Mouse (Mus musculus) kidney, embryonic 15.5 days (tissue): Measurements from ENCODE around the gene Nmrk2. TPM values are rescaled to one million over a fixed set of nuclear protein-coding genes. Genes with fewer than 3 reads are reported as not detected.

Source experiments
- ATAC-seq: fragments of 200-750 bp; cut with Nextera tagmentation; replicated peaks from 2 replicates; pipeline ENCODE4 v1.8.0; 2017; ENCODE audit warnings: moderate TSS enrichment; ENCODE audit not compliant: low FRiP score
- H3K27ac ChIP-seq: fragments of 300-500 bp; sonication (generic); 2 replicates; pipeline ENCODE4 v1.5.1; 2015; ENCODE audit warnings: mild to moderate bottlenecking, inconsistent platforms
- H3K27me3 ChIP-seq: fragments of 300-500 bp; sonication (generic); 2 replicates; pipeline ENCODE4 v1.6.1; 2015; ENCODE audit warnings: inconsistent platforms
- H3K36me3 ChIP-seq: fragments of 300-500 bp; sonication (generic); 2 replicates; pipeline ENCODE4 v1.6.1; 2015; ENCODE audit warnings: inconsistent platforms
- H3K4me1 ChIP-seq: fragments of 300-500 bp; sonication (generic); 2 replicates; pipeline ENCODE4 v1.6.1; 2015; ENCODE audit warnings: inconsistent platforms
- H3K4me2 ChIP-seq: fragments of 300-500 bp; sonication (generic); 2 replicates; pipeline ENCODE4 v1.6.1; 2015; ENCODE audit warnings: moderate library complexity, mild to moderate bottlenecking, inconsistent platforms
- H3K4me3 ChIP-seq: fragments of 300-500 bp; sonication (generic); replicated peaks from 2 replicates; pipeline ENCODE4 v1.5.1; 2015; ENCODE audit warnings: mild to moderate bottlenecking, inconsistent platforms
- H3K9ac ChIP-seq: fragments of 300-500 bp; sonication (generic); 2 replicates; pipeline ENCODE4 v1.6.1; 2015; ENCODE audit warnings: mild to moderate bottlenecking, inconsistent platforms
- H3K9me3 ChIP-seq: fragments of 300-500 bp; sonication (generic); replicated peaks from 2 replicates; pipeline ENCODE4 v1.6.1; 2016; ENCODE audit warnings: inconsistent platforms
- WGBS: fragments of 180-500 bp; shearing (Covaris S2); methylation state at CpG from one replicate; pipeline ENCODE4 v1.1.7; 2015; ENCODE audit warnings: mixed read lengths; 5-methylcytosine and 5-hydroxymethylcytosine counted together
- polyA plus RNA-seq: library from polyadenylated mRNA; unstranded; fragments of >200 nt; fragmentation: Nextera tagmentation; extraction: Ambion mirVana; gene quantifications from 2 replicates; pipeline ENCODE4 v1.2.1, GENCODE M21; 2015

Gene Nmrk2
- polyA plus RNA-seq, 1 experiment from 2014 or later, result not detected

DNA sequence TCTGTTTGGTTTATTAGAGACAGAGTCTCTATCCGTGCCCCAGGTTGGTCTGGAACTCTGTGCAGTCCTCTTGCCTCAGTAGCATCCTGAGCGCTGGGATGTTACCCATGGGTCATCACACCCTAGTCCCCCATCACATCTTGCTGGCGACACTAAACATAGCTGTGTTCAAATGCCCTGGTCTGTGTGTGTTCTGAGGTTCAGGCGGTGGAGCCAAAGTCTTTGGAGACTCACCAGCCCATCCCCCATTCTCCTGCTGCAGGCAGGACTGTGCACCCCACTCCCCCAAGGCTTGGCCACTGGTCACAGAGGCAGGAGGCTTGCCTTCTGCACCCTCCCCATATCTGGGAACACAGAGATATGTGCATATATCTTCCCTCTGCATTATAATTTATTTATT, 2.3 kb upstream of the Nmrk2 start:
- WGBS, result 76% methylated on average over 4 of the region's 4 CpGs

DNA sequence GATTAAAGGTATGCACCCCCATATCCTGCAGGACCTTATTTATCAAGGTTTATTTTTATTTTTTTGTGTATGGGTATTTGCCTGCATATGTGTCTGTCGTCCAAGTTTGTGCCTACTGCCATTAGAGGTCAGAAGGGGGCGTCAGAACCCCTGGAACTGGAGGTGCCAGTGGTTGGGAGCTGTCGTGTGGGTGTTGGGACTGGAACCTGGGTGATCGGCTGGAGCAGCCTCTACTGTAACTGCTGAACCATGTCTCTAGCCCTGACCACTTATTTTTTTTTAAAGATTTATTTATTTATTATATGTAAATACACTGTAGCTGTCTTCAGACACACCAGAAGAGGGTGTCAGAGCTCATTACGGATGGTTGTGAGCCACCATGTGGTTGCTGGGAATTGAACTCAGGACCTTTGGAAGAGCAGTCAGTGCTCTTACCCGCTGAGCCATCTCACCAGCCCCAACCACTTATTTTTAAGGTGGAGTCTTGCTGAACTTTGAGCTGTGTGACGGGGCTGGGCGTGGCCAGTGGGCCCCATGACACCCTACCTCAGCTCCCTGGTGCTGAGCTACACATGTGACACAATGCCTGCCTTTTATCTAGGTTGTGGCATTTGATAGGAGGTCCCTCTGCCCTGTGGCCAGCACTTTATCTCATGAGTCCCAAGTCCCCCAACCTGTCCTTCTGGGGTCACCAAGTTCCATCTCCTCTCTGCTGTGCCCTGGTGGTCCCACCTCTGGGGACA, 1.3 kb upstream of the Nmrk2 start:
- Histone ChIP-seq H3K27me3 (peaks cover 35% of the 10 kb centered on the region), H3K27ac (no peak overlapping the region), H3K4me1 (no peaks in the 10 kb centered on the region), H3K4me3 (no peak overlapping the region), H3K9me3 (no peaks in the 10 kb centered on the region), H3K36me3 (no peaks in the 10 kb centered on the region), H3K9ac (no peak overlapping the region), H3K4me2 (no peak overlapping the region)
- WGBS, result 64% methylated on average over 8 of the region's 8 CpGs
- 0 out of 2 replicates have a peak, but pooled peaks have one; percentile 42 for ATAC-seq

More for the DNA sequence above, 2.3 kb upstream of the Nmrk2 start:
- H3K36me3 ChIP-seq, result no peaks in the 10 kb centered on the region
- no peaks in the 10 kb centered on the region for H3K9me3 ChIP-seq
- no peak overlapping the region for H3K4me3 ChIP-seq
- no peak overlapping the region for H3K27ac ChIP-seq
- H3K27me3 ChIP-seq, result peaks cover 27% of the 10 kb centered on the region
- H3K4me1 ChIP-seq, result no peaks in the 10 kb centered on the region
- H3K9ac ChIP-seq, result no peak overlapping the region
- no peak; the same call in 1 of the 2 replicates for ATAC-seq
- no peak overlapping the region for H3K4me2 ChIP-seq

DNA sequence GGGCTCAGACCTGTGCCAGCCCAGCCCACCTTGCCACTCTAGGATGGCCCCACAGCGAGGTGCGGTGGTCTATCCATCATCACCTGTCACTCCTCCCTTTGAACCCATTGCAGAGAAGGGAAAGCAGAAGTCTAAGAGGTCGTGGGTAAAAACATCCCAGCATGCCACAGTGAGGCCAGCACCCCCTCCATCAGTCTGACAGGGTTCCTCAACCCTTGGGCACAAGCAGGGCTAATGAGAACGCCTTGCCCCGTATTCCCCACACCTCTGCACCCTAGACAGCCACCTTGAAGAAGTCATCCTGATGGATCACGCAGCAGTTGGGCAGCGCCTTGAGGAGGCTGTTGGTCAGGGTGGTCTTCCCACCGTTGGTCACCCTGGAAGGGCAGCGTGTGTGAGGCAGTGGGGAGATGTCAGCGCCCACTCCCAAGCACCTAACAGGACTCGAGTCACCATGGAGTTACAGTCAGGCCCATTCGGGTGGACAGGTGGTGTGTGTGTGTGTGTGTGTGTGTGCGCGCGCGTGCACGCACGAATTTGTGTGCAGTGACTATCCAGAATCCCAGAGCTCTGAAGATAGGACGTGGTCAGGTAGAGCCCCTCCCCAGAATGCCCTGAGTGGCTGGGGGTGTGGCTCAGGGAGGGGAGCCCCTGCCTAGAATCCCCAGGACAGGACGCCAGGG, 1.1 kb downstream of the Nmrk2 start:
- Histone ChIP-seq H3K27me3 (peaks cover 55% of the 10 kb centered on the region), H3K4me1 (no peaks in the 10 kb centered on the region), H3K4me2 (no peak overlapping the region), H3K4me3 (no peak overlapping the region), H3K9me3 (no peaks in the 10 kb centered on the region), H3K36me3 (no peaks in the 10 kb centered on the region), H3K9ac (no peak overlapping the region), H3K27ac (no peak overlapping the region)
- 74% methylated on average over 20 of the region's 20 CpGs for WGBS
- no peak for ATAC-seq

GRCm38 (mm10) chr10:81200141-81200540, 1.7 kb downstream of the Nmrk2 start:
- no peak overlapping the region for H3K4me2 ChIP-seq
- H3K36me3 ChIP-seq, result no peaks in the 10 kb centered on the region
- WGBS, result 88% methylated on average over 13 of the region's 13 CpGs
- no peaks in the 10 kb centered on the region for H3K9me3 ChIP-seq
- peaks cover 58% of the 10 kb centered on the region for H3K27me3 ChIP-seq
- H3K27ac ChIP-seq, result no peak overlapping the region
- ATAC-seq, result no peak
- H3K4me1 ChIP-seq, result no peaks in the 10 kb centered on the region
- H3K9ac ChIP-seq, result no peak overlapping the region
- H3K4me3 ChIP-seq, result no peak overlapping the region

DNA sequence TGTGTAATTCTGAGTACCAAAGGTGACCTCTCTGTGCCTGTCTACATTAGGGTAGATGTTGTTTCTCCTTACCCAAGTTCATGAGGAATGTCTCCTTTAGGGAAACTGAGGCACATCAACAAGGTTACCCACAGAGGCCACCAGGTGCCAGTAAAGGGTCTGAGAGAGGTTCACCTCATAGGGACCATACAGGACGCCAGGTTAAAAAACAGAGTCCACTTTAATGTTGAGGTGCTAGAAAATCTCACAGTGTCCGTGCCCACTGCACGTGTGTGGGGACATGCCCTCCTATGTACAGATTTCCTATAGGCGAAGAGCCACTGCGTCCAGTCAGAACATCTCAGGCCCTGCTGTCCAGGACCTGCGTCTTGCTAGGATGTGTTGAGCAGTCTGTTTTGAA, 2.9 kb downstream of the Nmrk2 start:
- ATAC-seq, result no peak
- 83% methylated on average over 6 of the region's 6 CpGs for WGBS
- Histone ChIP-seq H3K4me3 (no peak overlapping the region), H3K27ac (no peak overlapping the region), H3K36me3 (no peaks in the 10 kb centered on the region), H3K9me3 (no peaks in the 10 kb centered on the region), H3K4me2 (no peak overlapping the region), H3K9ac (no peak overlapping the region), H3K27me3 (peaks cover 68% of the 10 kb centered on the region), H3K4me1 (peaks cover 8% of the 10 kb centered on the region)

- no peak overlapping the region for H3K4me2 ChIP-seq
- WGBS, result 1% methylated on average over 9 of the region's 9 CpGs
- no peak for ATAC-seq
- no peak overlapping the region for H3K27ac ChIP-seq
- peaks cover 72% of the 10 kb centered on the region for H3K27me3 ChIP-seq
- H3K36me3 ChIP-seq, result no peaks in the 10 kb centered on the region
- H3K9ac ChIP-seq, result no peak overlapping the region
- H3K4me3 ChIP-seq, result no peak overlapping the region
- H3K9me3 ChIP-seq, result no peaks in the 10 kb centered on the region
- peaks cover 12% of the 10 kb centered on the region for H3K4me1 ChIP-seq
These were observed 3.6 kb downstream of the Nmrk2 start for GRCm38 (mm10) chr10:81198230-81198629.

GRCm38 (mm10) chr10:81197305-81197704, 4.5 kb downstream of the Nmrk2 start:
- Histone ChIP-seq H3K4me1 (peaks cover 20% of the 10 kb centered on the region), H3K27ac (no peak overlapping the region), H3K9me3 (no peaks in the 10 kb centered on the region), H3K9ac (no peak overlapping the region), H3K36me3 (no peaks in the 10 kb centered on the region), H3K4me2 (no peak overlapping the region), H3K4me3 (no peak overlapping the region), H3K27me3 (peaks cover 74% of the 10 kb centered on the region)
- ATAC-seq, result no peak
- 48% methylated on average over 6 of the region's 6 CpGs for WGBS

GRCm38 (mm10) chr10:81196470-81197065, 5.3 kb downstream of the Nmrk2 start:
- Histone ChIP-seq H3K4me3 (no peak overlapping the region), H3K36me3 (no peaks in the 10 kb centered on the region), H3K27me3 (peaks cover 74% of the 10 kb centered on the region), H3K9me3 (no peaks in the 10 kb centered on the region), H3K27ac (no peak overlapping the region), H3K4me2 (no peak overlapping the region), H3K9ac (no peak overlapping the region), H3K4me1 (peaks cover 28% of the 10 kb centered on the region)
- WGBS, result 63% methylated on average over 11 of the region's 11 CpGs
- ATAC-seq, result no peak

GRCm38 (mm10) chr10:81195300-81195699, 6.6 kb downstream of the Nmrk2 start:
- no peak for ATAC-seq
- no peak overlapping the region for H3K4me2 ChIP-seq
- WGBS, result 70% methylated on average over 4 of the region's 4 CpGs
- peaks cover 9% of the 10 kb centered on the region for H3K36me3 ChIP-seq
- no peak overlapping the region for H3K4me3 ChIP-seq
- H3K27ac ChIP-seq, result no peak overlapping the region
- H3K9me3 ChIP-seq, result no peaks in the 10 kb centered on the region
- H3K27me3 ChIP-seq, result peaks cover 67% of the 10 kb centered on the region
- H3K4me1 ChIP-seq, result peaks cover 36% of the 10 kb centered on the region
- no peak overlapping the region for H3K9ac ChIP-seq

GRCm38 (mm10) chr10:81193991-81194774, 7.7 kb downstream of the Nmrk2 start:
- peaks cover 17% of the 10 kb centered on the region for H3K36me3 ChIP-seq
- peaks cover 56% of the 10 kb centered on the region for H3K27me3 ChIP-seq
- H3K9ac ChIP-seq, result no peak overlapping the region
- peak overlapping the region; percentile 30 for H3K4me2 ChIP-seq
- WGBS, result 9% methylated on average over 37 of the region's 37 CpGs
- H3K4me1 ChIP-seq, result peaks cover 36% of the 10 kb centered on the region
- no peaks in the 10 kb centered on the region for H3K9me3 ChIP-seq
- no peak overlapping the region for H3K4me3 ChIP-seq
- ATAC-seq, result no peak
- H3K27ac ChIP-seq, result no peak overlapping the region

DNA sequence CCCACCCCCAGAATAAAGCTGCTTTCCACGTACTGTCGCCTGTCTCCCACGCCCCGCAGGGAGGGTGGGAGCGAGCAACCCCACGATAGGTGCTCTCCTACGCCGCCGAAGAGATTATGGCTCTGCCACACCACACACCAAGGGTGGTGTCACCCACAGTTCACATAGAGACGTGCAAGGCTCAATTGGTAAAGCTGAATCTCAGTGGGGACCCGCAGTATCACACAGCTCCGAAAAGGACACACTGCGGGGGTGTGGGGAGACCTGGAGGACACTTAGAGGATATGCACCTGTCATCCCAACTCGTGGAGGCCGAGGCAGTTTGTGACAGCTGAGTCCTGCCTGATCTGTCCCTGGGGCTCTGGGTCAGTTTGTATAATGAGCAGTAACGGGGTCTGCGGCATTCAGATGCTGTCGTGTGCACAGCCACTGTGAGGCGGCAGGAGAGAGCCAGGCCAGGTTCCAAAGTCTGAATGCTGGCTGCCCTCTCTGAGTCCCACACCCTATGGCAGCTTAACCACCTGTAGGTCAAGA, 8.8 kb downstream of the Nmrk2 start:
- Histone ChIP-seq H3K4me2 (peak overlapping the region; percentile 92), H3K4me3 (peak overlapping the region; percentile 68), H3K4me1 (peaks cover 36% of the 10 kb centered on the region), H3K27me3 (peaks cover 48% of the 10 kb centered on the region), H3K9ac (peak overlapping the region; percentile 70), H3K27ac (peak overlapping the region; percentile 93), H3K9me3 (no peaks in the 10 kb centered on the region), H3K36me3 (peaks cover 26% of the 10 kb centered on the region)
- peak; percentile 20 for ATAC-seq
- WGBS, result 4% methylated on average over 19 of the region's 19 CpGs
